Mouse (Mus musculus) kidney, postnatal 4 days (tissue): ENCODE measurements around the gene Jak2.

Experiments used
- DNase-seq, 2 experiments: peaks; one replicate each; pipeline ENCODE4 v3.0.0; 2021; ENCODE audit warnings: mixed read lengths in 2 of 2

Gene Jak2

GRCm38 (mm10) chr19:29311791-29312190 lies 60.2 kb downstream of the Jak2 start:
- no peak for DNase-seq

- no peak for DNase-seq
Observed at GRCm38 (mm10) chr19:29312661-29313060, 61.0 kb downstream of the Jak2 start.

GRCm38 (mm10) chr19:29323416-29324049 lies 71.9 kb downstream of the Jak2 start:
- DNase-seq, result no peak

DNA sequence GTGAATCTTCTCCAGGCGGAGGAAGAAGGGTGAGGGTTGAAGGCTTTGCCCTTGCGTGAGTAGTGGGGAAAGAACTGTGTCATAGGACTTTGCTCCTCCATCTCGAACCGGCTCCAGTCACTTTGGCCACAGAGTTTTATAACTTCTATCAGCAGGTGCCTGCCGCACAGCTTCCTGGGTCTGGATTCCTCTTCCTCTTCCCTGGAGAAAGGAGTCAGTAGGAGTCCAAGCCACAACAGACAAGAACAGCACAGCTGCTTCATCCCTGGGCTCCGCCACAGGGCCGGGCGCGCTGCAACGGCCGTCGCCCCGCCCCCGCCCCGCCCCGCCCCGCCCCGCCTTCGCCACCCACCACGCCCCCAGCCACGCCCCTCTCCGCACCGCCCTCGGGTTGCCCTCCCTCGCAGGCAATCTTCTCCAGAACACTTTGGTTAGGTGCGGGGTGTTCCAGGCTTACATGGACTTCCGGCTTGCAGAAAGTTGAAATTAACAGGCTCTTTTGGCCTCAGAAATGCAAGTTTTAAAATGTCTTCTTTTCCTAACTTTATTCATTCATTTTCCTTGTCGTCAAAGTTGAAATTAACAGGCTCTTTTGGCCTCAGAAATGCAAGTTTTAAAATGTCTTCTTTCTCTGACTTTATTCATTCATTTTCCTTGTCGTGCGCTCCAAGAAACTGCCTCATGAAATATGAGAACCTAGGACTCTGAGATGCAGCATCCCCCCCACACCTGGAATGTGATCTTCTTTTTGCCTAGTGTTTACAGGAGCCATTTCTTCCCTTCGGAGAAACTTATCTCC lies 73.6 kb downstream of the Jak2 start, which contains the start of gene Insl6:
Gene Insl6, minus strand, starts transcription at position 304 of the 799 bp plus-strand sequence.
- peak; percentile 86 to 90 for DNase-seq

GRCm38 (mm10) chr19:29325852-29326180 lies 74.2 kb downstream of the Jak2 start:
- DNase-seq, result peak in 1 of 2 experiments; percentile 6

DNA sequence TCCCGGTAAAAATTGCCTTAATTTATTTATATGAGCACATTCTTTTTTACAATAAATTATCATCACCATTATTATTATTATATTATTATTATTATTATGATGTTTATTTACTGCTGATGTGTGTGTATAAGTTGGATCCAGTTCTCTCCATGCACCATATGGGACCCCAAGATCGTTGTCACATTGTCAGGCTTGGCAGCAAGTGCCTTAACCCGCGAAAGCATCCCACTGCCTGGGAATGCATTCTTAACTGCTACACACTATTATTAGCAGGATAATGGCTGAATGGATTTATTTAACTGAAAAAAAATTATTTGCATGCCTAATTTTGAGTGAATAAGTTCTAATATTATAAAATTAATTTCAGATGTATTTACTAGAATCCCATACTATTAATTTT lies 74.8 kb downstream of the Jak2 start:
- DNase-seq, result no peak

DNA sequence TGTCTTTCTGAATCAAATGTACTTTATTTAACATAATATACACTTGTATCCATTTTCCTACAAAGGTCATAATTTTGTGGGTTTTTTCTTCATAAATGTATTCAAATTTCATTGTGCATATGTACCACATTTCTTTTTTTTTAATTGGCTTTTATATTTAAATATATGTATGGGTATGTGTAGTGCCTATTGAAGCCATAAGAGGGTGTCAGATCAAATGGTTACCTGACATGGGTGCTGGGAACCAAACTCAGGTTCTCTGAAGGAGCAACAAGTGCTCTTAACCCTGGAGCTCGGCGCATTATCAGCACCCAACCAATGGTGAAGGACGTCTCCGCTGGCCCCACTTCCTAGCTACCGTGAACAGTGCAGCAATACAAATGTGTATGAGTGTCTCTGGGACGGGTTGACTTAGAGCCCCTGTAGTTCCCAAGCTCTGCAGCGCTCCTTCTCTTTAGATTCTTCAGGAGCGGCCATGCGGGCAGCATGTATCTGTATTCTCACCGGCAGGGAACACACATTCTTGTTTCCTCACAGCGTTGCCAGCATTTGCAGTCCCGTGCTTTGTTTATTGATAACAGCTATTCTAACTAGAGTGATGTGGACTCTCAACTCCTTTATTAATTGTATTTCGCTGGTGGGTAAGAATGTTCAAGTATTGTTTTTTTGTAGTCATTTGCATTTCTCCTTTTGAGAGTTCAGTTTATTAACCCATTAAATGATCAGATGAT lies 75.4 kb downstream of the Jak2 start:
- DNase-seq, result no peak

- DNase-seq, result peak; percentile 60 to 66
Observed at GRCm38 (mm10) chr19:29334068-29334745, 82.6 kb downstream of the Jak2 start, which contains the start of gene Rln1. TSS of gene Rln1 (minus strand) at chr19:29334670.

DNA sequence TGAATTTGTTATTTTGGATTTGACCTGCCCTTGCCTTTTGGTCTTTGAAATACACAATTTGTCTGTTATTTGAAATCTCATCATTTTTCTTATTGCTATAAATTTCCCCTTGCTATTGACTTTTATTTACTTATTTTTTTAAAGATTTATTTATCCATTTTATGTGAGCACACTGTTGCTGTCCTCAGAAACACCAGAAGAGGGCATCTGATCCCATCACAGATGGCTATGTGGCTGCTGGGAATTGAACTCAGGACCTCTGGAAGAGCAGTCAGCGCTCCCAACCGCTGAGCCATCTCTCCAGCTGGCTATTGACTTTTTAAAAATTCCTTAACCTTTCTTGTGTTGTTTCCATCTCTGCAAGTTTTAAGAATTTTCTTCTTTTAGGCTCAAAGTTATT lies 85.0 kb downstream of the Jak2 start:
- DNase-seq, result no peak

DNA sequence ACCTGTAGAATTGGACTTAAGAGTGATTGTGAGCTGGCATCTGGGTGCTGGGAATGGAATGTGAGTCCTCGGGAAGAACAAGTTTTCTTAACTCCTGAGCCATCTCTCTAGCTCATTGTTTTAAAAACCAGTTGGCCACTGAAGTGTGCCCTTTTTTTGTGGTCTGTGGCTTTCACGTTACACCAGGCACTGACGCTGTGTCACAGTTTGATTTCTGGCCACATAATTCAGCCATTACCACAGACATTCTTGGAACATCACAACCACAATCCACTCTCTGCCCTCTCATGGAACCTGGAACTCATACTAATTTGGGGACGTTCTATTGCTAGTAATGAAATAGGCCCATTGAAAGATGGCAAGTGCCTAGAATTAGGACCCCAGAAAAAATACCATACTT lies 89.4 kb downstream of the Jak2 start:
- no peak for DNase-seq

DNA sequence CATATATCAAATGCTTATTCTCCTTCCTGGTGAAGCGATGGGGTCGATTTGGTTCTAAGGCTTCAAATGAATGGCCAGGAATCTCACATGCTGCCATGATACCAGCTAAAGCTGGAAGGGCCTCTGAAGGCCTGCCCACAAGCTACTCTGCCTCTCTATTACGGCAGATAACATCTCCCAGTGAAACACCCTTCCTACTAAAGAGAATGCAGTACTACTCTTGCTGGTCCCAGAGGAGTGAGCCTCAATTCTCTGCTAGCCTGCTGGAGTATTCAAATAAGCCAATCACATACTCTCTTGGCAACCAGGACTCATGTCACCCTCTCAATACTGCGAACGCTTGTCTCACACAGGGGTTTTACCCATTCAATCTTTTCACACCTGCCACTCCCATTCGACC lies 90.7 kb downstream of the Jak2 start:
- no peak for DNase-seq

- DNase-seq, result no peak
Observed at GRCm38 (mm10) chr19:29344868-29345267, 93.2 kb downstream of the Jak2 start.

GRCm38 (mm10) chr19:29345636-29346035 lies 94.0 kb downstream of the Jak2 start:
- no peak for DNase-seq

GRCm38 (mm10) chr19:29350991-29351390 lies 99.4 kb downstream of the Jak2 start:
- DNase-seq, result no peak

GRCm38 (mm10) chr19:29354895-29355877 lies 103.6 kb downstream of the Jak2 start:
- peak; percentile 96 to 97 for DNase-seq

DNA sequence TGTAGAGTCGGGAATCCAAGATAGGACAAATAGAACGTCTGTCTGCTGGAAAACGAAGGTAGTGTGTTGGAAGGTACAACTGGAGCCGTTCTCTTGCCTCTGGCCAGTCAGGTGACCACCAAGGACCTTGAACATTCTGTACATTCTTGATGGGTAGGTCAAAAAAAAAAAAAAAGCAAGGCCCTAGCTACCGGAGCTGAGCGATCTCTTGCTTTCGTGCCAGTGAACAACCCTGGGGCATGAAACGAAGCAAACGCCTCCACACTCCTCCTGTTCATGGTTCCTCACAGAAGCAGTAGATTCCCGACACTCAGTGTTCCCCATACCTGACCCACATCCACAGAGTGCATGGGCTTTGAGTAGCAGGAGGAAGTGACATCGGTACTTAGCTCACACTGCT lies 104.7 kb downstream of the Jak2 start:
- peak in 1 of 2 experiments; percentile 12 for DNase-seq

GRCm38 (mm10) chr19:29360251-29360650 lies 108.6 kb downstream of the Jak2 start:
- DNase-seq, result no peak

DNA sequence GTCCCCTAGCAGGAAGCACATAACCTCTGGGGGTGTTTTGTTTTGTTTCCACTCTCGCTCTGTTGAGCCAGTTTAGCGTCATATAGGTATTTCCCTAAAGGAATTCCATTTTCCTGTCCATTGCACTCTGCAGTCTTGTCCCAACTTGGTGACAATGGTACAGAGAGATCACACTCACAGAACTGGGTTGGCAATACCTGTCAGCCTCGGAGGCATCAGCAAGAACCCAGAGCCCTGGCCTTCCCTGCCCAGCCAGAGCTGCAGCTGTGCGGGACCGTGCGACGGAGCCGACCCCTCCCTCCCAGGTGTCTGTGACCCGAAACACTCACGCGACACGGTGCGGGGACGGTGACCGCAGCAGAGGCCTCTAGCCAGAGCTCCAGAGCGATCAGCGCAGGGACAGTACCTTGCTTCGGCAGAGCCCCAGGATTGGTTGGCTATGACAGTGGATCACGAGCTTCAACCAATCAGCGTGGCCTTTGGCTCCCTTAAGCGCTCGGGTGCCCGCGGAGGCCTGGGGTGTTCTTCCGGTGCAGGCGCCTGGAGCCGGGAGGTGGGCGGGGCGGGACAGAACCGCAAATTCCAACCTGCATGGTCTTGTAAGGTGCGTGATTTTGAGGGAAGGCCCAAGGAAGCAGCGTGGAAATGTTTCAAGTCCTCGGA lies 110.0 kb downstream of the Jak2 start:
- DNase-seq, result peak; percentile 88 to 94

GRCm38 (mm10) chr19:29362173-29362930 lies 110.7 kb downstream of the Jak2 start:
- DNase-seq, result no peak
